In the genomic region with DNA sequence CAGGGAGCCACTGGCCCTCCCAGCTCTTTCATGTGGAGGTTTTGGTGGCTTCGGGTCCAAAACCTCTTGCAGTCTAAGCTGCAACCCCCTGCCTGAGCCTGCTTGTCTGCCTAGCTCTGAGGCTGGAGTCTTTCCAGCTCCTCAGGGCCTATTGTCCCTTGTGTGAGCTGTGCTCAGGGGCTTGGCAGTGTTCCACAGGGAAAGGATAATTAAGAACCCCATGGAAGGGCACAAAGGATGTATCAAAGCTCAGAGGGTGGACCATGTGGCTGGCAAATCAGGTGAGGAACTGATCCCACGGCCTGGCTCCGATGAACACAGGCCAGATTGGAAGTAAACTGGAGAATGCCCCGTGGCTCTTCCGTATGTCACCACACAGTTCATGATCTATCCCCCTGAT, we compare ENCODE assay signal across 8 mouse cellular contexts. TPM values are rescaled to one million over a fixed set of nuclear protein-coding genes. Genes with fewer than 3 reads are reported as not detected.
DNase-seq lines count a peak whose midpoint lies in the region; ATAC-seq lines count a peak whose summit lies in the region.

No protein-coding gene starts in this region.

- intact Hi-C loops in heart, postnatal 10 days (cut with DNase I), result loop anchor here (2.0 kb wide), 1 partner anchor 21 kb away; no protein-coding TSS in a partner anchor

- no peaks in the 10 kb centered on the region for H3K36me3 ChIP-seq in embryonic facial prominence, embryonic 10.5 days (replicated peaks)
- H3K36me3 ChIP-seq in neural tube, embryonic 15.5 days, result no peaks in the 10 kb centered on the region

- H3K27ac ChIP-seq in embryonic facial prominence, embryonic 10.5 days (replicated peaks), result peak overlapping the region; percentile 80
- H3K27ac ChIP-seq in neural tube, embryonic 15.5 days (replicated peaks), result peak overlapping the region; percentile 92

- H3K4me2 ChIP-seq in neural tube, embryonic 15.5 days, result 0 out of 2 replicates have a peak overlapping the region, but pooled peaks have one; percentile 5

- peak; percentile 37 for DNase-seq in ovary, postnatal 14 days (ENCODE audit: low spot score)
- no peak for DNase-seq in ovary, postnatal 36 days (ENCODE audit: low spot score)
- no peak for DNase-seq in embryonic facial prominence, embryonic 10.5 days (ENCODE audit: low spot score)
- DNase-seq in heart, postnatal 10 days, result peak; percentile 56 to 60
- peak; percentile 82 to 83 for DNase-seq in kidney, postnatal 36 days
- DNase-seq in thymus, postnatal 4 days, result no peak

- H3K9ac ChIP-seq in neural tube, embryonic 15.5 days (replicated peaks), result 0 out of 2 replicates have a peak overlapping the region, but pooled peaks have one; percentile 8

- WGBS in embryonic facial prominence, embryonic 10.5 days, result 57% methylated on average over 5 of the region's 5 CpGs
- 15% methylated on average over 5 of the region's 5 CpGs for WGBS in neural tube, embryonic 15.5 days

- no peak overlapping the region for H3K4me3 ChIP-seq in embryonic facial prominence, embryonic 10.5 days
- no peak overlapping the region for H3K4me3 ChIP-seq in neural tube, embryonic 15.5 days (replicated peaks)

- peaks cover 90% of the 10 kb centered on the region for H3K4me1 ChIP-seq in embryonic facial prominence, embryonic 10.5 days
- peaks cover 85% of the 10 kb centered on the region for H3K4me1 ChIP-seq in neural tube, embryonic 15.5 days

- no peaks in the 10 kb centered on the region for H3K27me3 ChIP-seq in embryonic facial prominence, embryonic 10.5 days (replicated peaks; ENCODE audit: low read depth, poor library complexity, severe bottlenecking)
- H3K27me3 ChIP-seq in neural tube, embryonic 15.5 days (replicated peaks), result no peaks in the 10 kb centered on the region

- ATAC-seq in neural tube, embryonic 15.5 days (ENCODE audit: low FRiP score), result no peak
- no peak for ATAC-seq in megakaryocyte, adult 5-6 weeks (ENCODE audit: poor library complexity, severe bottlenecking)

- no peaks in the 10 kb centered on the region for H3K9me3 ChIP-seq in embryonic facial prominence, embryonic 10.5 days
- no peaks in the 10 kb centered on the region for H3K9me3 ChIP-seq in neural tube, embryonic 15.5 days (replicated peaks)

RNA-seq across cellular contexts. Expression of a gene that starts 22.4 kb away (rescaled TPM):
- 11.9 and 12.3 TPM in 2 replicates for polyA plus RNA-seq in embryonic facial prominence, embryonic 10.5 days (2016; fragmentation: Nextera tagmentation; extraction: Ambion mirVana)
- total RNA-seq in heart, postnatal 10 days (2021), result 10 to 100 TPM; 33.0 to 38.7 TPM
- polyA plus RNA-seq in neural tube, embryonic 15.5 days (2015; fragmentation: Nextera tagmentation; extraction: Ambion mirVana), result 20.9 and 21.7 TPM in 2 replicates
- 37.6 and 38.3 TPM in 2 replicates for total RNA-seq in megakaryocyte, adult 5-6 weeks (2015)
- 15.8 and 18.2 TPM in 2 replicates for total RNA-seq in megakaryocyte, adult 5-6 weeks (2017)

RNA-seq across cellular contexts. Expression of a gene that starts 22.7 kb away (rescaled TPM):
- polyA plus RNA-seq in embryonic facial prominence, embryonic 10.5 days (2016; fragmentation: Nextera tagmentation; extraction: Ambion mirVana), result 0.65 and 0.81 TPM in 2 replicates
- total RNA-seq in heart, postnatal 10 days (2021), result under 1 TPM in 1 of 2 experiments, not detected in 1; 0.17 TPM
- 1.3 and 1.5 TPM in 2 replicates for polyA plus RNA-seq in neural tube, embryonic 15.5 days (2015; fragmentation: Nextera tagmentation; extraction: Ambion mirVana)
- total RNA-seq in megakaryocyte, adult 5-6 weeks (2015), result 0.18 and 0.98 TPM in 2 replicates
- total RNA-seq in megakaryocyte, adult 5-6 weeks (2017), result 0.11 and 0.45 TPM in 2 replicates

RNA-seq across cellular contexts. Expression of a gene that starts 46.3 kb away (rescaled TPM):
- 19.4 and 20.1 TPM in 2 replicates for polyA plus RNA-seq in embryonic facial prominence, embryonic 10.5 days (2016; fragmentation: Nextera tagmentation; extraction: Ambion mirVana)
- 10 to 100 TPM; 12.7 to 13.1 TPM for total RNA-seq in heart, postnatal 10 days (2021)
- 29.4 and 34.0 TPM in 2 replicates for polyA plus RNA-seq in neural tube, embryonic 15.5 days (2015; fragmentation: Nextera tagmentation; extraction: Ambion mirVana)
- total RNA-seq in megakaryocyte, adult 5-6 weeks (2015), result 1.5 and 3.0 TPM in 2 replicates
- total RNA-seq in megakaryocyte, adult 5-6 weeks (2017), result 2.2 and 3.2 TPM in 2 replicates

RNA-seq across cellular contexts. Expression of a gene that starts 46.4 kb away (rescaled TPM):
- polyA plus RNA-seq in embryonic facial prominence, embryonic 10.5 days (2016; fragmentation: Nextera tagmentation; extraction: Ambion mirVana), result 62.3 and 64.3 TPM in 2 replicates
- 10 to 100 TPM; 27.1 to 28.3 TPM for total RNA-seq in heart, postnatal 10 days (2021)
- 35.7 and 42.0 TPM in 2 replicates for polyA plus RNA-seq in neural tube, embryonic 15.5 days (2015; fragmentation: Nextera tagmentation; extraction: Ambion mirVana)
- 7.7 and 7.9 TPM in 2 replicates for total RNA-seq in megakaryocyte, adult 5-6 weeks (2015)
- total RNA-seq in megakaryocyte, adult 5-6 weeks (2017), result 21.3 and 22.6 TPM in 2 replicates

RNA-seq across cellular contexts. Expression of a gene that starts 55.1 kb away (rescaled TPM):
- polyA plus RNA-seq in embryonic facial prominence, embryonic 10.5 days (2016; fragmentation: Nextera tagmentation; extraction: Ambion mirVana), result 4.1 and 5.2 TPM in 2 replicates
- 10 to 100 TPM in 1 of 2 experiments, 1 to 10 TPM in 1; 8.3 to 12.6 TPM for total RNA-seq in heart, postnatal 10 days (2021)
- polyA plus RNA-seq in neural tube, embryonic 15.5 days (2015; fragmentation: Nextera tagmentation; extraction: Ambion mirVana), result 2.8 and 4.4 TPM in 2 replicates
- 31.7 and 36.8 TPM in 2 replicates for total RNA-seq in megakaryocyte, adult 5-6 weeks (2015)
- total RNA-seq in megakaryocyte, adult 5-6 weeks (2017), result 44.1 and 60.5 TPM in 2 replicates

Comparison
In these comparisons a context has a peak if more than half of its experiments do, and no peak if none do; other contexts are left out.
1. DNase-seq: peak in ovary, postnatal 14 days (single experiment), heart, postnatal 10 days (2 of 2) and kidney, postnatal 36 days (2 of 2); none in ovary, postnatal 36 days (single experiment), embryonic facial prominence, embryonic 10.5 days (single experiment) and thymus, postnatal 4 days (single experiment).